Mouse (Mus musculus) megakaryocyte, embryonic 14.5 days (primary cell): Measurements from ENCODE around the gene Slc25a44.

ENCODE experiments used
- FLI1 ChIP-seq: IDR thresholded peaks from 2 replicates; pipeline ENCODE4 v1.6.1; 2012; ENCODE audit warnings: low read length, inconsistent platforms, mixed read lengths
- GATA1 ChIP-seq: IDR thresholded peaks from 3 replicates; pipeline ENCODE4 v1.6.1; 2012; ENCODE audit warnings: mixed read lengths, low read length, inconsistent platforms, borderline replicate concordance

- TF ChIP-seq GATA1 (no peak), FLI1 (no peak)
Measured at GRCm38 (mm10) chr3:88470943-88471479, 46.1 kb upstream of the Slc25a44 start.
